Mouse (Mus musculus) limb, embryonic 14.5 days (tissue): ENCODE measurements around the gene Clip2. TPM values are rescaled to one million over a fixed set of nuclear protein-coding genes. Genes with fewer than 3 reads are reported as not detected.

Experiments
- ATAC-seq: fragments of 200-750 bp; cut with Nextera tagmentation; 2 replicates; pipeline ENCODE4 v1.8.0; 2017; ENCODE audit warnings: low read depth, moderate number of reproducible peaks, moderate TSS enrichment; ENCODE audit not compliant: low FRiP score
- DNase-seq: peaks from one replicate; pipeline ENCODE4 v3.0.0-alpha.2; 2015; ENCODE audit warnings: low spot score
- H3K27ac ChIP-seq: fragments of 300-500 bp; sonication (generic); replicated peaks from 2 replicates; pipeline ENCODE4 v1.5.1; 2014; ENCODE audit warnings: low read depth, mild to moderate bottlenecking, low read length, moderate library complexity, mixed read lengths
- H3K27me3 ChIP-seq: fragments of 300-500 bp; sonication (generic); 2 replicates; pipeline ENCODE4 v1.6.1; 2014; ENCODE audit warnings: low read length, mixed read lengths; ENCODE audit not compliant: control insufficient read depth, insufficient read depth
- H3K36me3 ChIP-seq: fragments of 300-500 bp; sonication (generic); 2 replicates; pipeline ENCODE4 v1.6.1; 2014; ENCODE audit warnings: mild to moderate bottlenecking, low read length, moderate library complexity, mixed read lengths; ENCODE audit not compliant: control insufficient read depth, insufficient read depth
- H3K4me1 ChIP-seq: fragments of 300-500 bp; sonication (generic); 2 replicates; pipeline ENCODE4 v1.6.1; 2014; ENCODE audit warnings: antibody characterized with exemption, low read length, mixed read lengths; ENCODE audit not compliant: control insufficient read depth, insufficient read depth
- H3K4me2 ChIP-seq: fragments of 300-500 bp; sonication (generic); replicated peaks from 2 replicates; pipeline ENCODE4 v1.6.1; 2014; ENCODE audit warnings: low read depth, mild to moderate bottlenecking, low read length, moderate library complexity; ENCODE audit not compliant: severe bottlenecking
- H3K4me3 ChIP-seq: fragments of 300-500 bp; sonication (generic); replicated peaks from 2 replicates; pipeline ENCODE4 v1.5.1; 2014; ENCODE audit warnings: low read length
- H3K9ac ChIP-seq: fragments of 300-500 bp; sonication (generic); 2 replicates; pipeline ENCODE4 v1.6.1; 2014; ENCODE audit warnings: mild to moderate bottlenecking, low read depth, low read length, moderate library complexity; ENCODE audit not compliant: severe bottlenecking
- H3K9me3 ChIP-seq: fragments of 300-500 bp; sonication (generic); 2 replicates; pipeline ENCODE4 v1.6.1; 2016; ENCODE audit warnings: low read length; ENCODE audit not compliant: control insufficient read depth
- POLR2A ChIP-seq: fragments of 200-500 bp; IDR thresholded peaks from 2 replicates; pipeline ENCODE4 v1.8.0; 2012; ENCODE audit warnings: inconsistent platforms, mild to moderate bottlenecking, moderate library complexity, borderline replicate concordance; ENCODE audit not compliant: insufficient read depth, insufficient read length; ENCODE audit errors: extremely low read depth
- WGBS: fragments of 180-500 bp; shearing (Covaris S2); extraction: QIAGEN DNeasy Blood & Tissue Kit; methylation state at CpG from one replicate; pipeline ENCODE4 v1.1.7; 2014; 5-methylcytosine and 5-hydroxymethylcytosine counted together
- polyA plus RNA-seq, 2 experiments: library from polyadenylated mRNA; depleted of rRNA in 1 of 2; stranded (reverse) in 1 of 2; unstranded in 1 of 2; fragments of >200 nt; fragmentation: Nextera tagmentation in 1 of 2; extraction: Ambion mirVana in 1 of 2; gene quantifications; 2 replicates each; pipeline versions ENCODE4 v1.2.1 to v1.2.3; 2012 to 2014

Clip2 gene
- polyA plus RNA-seq, 2 experiments, result 4.7 to 25.5 TPM

DNA sequence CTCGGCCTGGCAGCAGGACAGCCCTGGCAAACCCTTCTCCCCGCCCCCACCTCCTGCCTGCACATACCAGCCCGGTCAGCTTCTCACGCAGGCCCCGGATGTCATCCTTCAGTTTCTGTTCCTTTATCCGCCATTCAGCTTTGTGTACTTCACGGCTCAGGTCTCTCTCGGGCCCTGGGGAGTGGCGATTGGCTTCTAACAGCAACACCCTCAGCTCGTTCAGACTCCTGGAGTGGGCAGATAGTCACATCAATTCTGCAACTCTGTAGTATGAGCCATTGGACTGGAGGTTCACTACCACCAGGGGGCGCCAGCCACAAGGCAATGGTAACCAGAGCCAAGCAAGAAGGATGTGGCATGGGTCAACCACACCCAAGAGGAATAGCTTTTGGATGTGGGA lies 58.1 kb downstream of the Clip2 start:
- Histone ChIP-seq H3K4me3 (no peak overlapping the region), H3K4me1 (0 out of 2 replicates have a peak, but pooled peaks cover 2% of the 10 kb centered on the region), H3K27me3 (no peaks in the 10 kb centered on the region), H3K4me2 (no peak overlapping the region), H3K27ac (no peak overlapping the region), H3K9ac (no peak overlapping the region), H3K9me3 (no peaks in the 10 kb centered on the region), H3K36me3 (peaks cover 84% of the 10 kb centered on the region)
- TF ChIP-seq POLR2A, result no peak
- 62% methylated on average over 11 of the region's 11 CpGs for WGBS
- ATAC-seq (peak; percentile 64), DNase-seq (peak; percentile 83)

DNA sequence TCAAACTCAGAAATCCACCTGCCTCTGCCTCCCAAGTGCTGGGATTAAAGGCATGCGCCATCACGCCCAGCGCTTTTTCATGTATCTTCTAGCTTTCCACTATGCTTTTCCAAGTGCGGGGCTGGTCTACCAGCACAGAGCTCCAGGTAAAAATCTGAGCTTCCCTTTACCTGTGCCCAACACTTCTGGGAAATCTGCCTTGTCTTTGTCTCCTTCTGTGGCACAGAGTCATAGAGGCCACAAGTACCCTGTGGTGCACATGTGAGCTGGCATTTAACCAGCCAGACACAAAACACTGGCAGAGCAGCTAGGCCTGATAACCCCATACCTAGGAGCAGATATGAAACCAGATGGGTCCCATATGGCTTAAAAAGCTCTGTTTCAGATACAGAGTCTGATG lies 59.3 kb downstream of the Clip2 start:
- WGBS, result over 99% methylated on average over 4 of the region's 4 CpGs
- H3K4me3 ChIP-seq, result no peak overlapping the region
- H3K4me2 ChIP-seq, result no peak overlapping the region
- no peak overlapping the region for H3K27ac ChIP-seq
- DNase-seq, result no peak
- no peak for ATAC-seq
- no peak for TF ChIP-seq POLR2A
- H3K4me1 ChIP-seq, result 0 out of 2 replicates have a peak, but pooled peaks cover 2% of the 10 kb centered on the region
- H3K9ac ChIP-seq, result no peak overlapping the region
- H3K9me3 ChIP-seq, result no peaks in the 10 kb centered on the region
- no peaks in the 10 kb centered on the region for H3K27me3 ChIP-seq
- peaks cover 79% of the 10 kb centered on the region for H3K36me3 ChIP-seq

DNA sequence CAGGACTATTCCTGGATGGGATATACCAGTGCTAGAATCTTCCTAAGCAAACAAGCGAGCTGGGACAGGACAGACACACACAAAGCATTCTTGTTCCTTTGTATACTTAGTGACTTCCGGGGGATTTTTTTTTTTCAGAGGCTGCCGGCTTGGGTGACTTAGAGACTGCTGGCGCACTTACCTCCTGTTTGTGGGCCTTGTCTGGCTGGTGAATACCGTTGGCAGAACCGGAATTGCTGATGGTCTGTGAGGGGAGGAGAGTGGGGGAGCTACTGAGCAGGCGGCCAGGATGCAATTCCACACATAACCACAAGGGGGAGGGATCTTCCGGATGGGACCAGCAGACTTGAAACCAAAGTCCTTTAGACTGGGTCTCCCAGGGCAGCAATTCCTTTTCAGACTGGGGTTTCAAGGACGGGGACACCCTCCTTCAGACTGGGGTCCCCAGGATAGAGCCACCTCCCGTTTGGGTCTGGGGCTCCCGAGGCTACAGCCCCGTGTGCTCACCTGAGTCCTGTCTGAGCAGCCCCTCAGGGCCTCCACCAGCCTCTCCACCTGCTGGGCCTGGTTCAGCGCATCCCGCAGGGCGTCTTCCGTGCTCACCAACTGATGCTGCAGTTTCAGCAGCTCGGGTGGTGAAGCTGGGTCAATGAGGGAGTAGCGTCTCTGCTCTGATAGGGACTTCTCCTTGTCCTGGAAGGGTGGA lies 60.4 kb downstream of the Clip2 start:
- DNase-seq, result peak; percentile 83
- Histone ChIP-seq H3K4me3 (no peak overlapping the region), H3K4me2 (no peak overlapping the region), H3K9me3 (no peaks in the 10 kb centered on the region), H3K4me1 (0 out of 2 replicates have a peak, but pooled peaks cover 2% of the 10 kb centered on the region), H3K27ac (no peak overlapping the region), H3K9ac (no peak overlapping the region), H3K36me3 (peaks cover 68% of the 10 kb centered on the region), H3K27me3 (no peaks in the 10 kb centered on the region)
- WGBS, result 30% methylated on average over 18 of the region's 18 CpGs
- ATAC-seq, result peak; percentile 27; the same call in 1 of the 2 replicates
- TF ChIP-seq POLR2A, result no peak

DNA sequence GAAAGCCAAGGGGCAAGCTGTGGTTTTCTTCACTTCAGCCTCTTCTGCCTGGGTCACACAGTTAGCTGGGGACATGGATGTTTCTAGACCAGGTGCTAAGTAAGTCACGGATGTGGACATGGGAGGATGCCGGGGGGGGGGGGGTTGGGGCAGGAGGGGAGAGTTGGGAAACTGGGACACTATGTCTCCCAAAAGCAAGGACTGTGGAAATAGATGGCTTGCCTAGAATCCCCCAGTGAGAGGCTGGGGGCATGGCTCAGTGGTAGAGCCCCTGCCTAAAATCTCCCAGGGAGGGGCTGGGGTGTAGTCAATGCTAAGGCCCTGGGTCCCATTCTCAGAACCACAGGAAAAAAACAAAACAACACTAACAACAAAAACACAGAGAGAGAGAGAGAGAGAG lies 61.0 kb downstream of the Clip2 start:
- H3K4me3 ChIP-seq, result no peak overlapping the region
- H3K27ac ChIP-seq, result no peak overlapping the region
- no peak overlapping the region for H3K9ac ChIP-seq
- H3K27me3 ChIP-seq, result no peaks in the 10 kb centered on the region
- ATAC-seq, result no peak
- DNase-seq, result no peak
- H3K9me3 ChIP-seq, result no peaks in the 10 kb centered on the region
- H3K4me2 ChIP-seq, result no peak overlapping the region
- TF ChIP-seq POLR2A, result no peak
- WGBS, result 88% methylated on average over 2 of the region's 2 CpGs
- 0 out of 2 replicates have a peak, but pooled peaks cover 2% of the 10 kb centered on the region for H3K4me1 ChIP-seq
- peaks cover 61% of the 10 kb centered on the region for H3K36me3 ChIP-seq

DNA sequence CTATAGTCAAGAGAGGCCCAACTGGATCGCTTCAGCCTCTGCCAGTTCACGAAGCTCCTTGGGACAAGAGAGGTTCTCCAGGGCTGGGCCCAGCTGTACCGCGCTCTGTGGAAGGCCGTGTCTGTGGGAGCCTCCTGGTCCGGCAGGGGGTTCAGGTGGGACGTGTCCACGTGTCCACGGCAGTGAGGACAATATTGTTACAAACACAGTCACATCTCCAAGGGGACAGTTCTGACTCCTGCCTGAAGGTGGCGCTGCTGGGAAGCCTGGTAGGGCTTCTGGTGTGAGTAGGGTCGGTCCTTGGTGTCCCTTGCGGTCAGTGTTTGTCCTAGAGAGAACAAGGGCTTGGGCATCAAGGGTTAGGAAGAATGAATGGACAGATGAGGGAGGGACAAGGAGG lies 61.8 kb downstream of the Clip2 start:
- no peak overlapping the region for H3K27ac ChIP-seq
- ATAC-seq (no peak), DNase-seq (no peak)
- WGBS, result 88% methylated on average over 12 of the region's 12 CpGs
- H3K27me3 ChIP-seq, result no peaks in the 10 kb centered on the region
- H3K4me1 ChIP-seq, result 0 out of 2 replicates have a peak, but pooled peaks cover 2% of the 10 kb centered on the region
- H3K9me3 ChIP-seq, result no peaks in the 10 kb centered on the region
- no peak overlapping the region for H3K9ac ChIP-seq
- no peak overlapping the region for H3K4me3 ChIP-seq
- H3K4me2 ChIP-seq, result no peak overlapping the region
- peaks cover 54% of the 10 kb centered on the region for H3K36me3 ChIP-seq
- TF ChIP-seq POLR2A, result no peak
